Mouse (Mus musculus) midbrain, embryonic 14.5 days (tissue): Measurements from ENCODE around the gene Rfc4. TPM values are rescaled to one million over a fixed set of nuclear protein-coding genes. Genes with fewer than 3 reads are reported as not detected.
"Not testable (repeated sequence)": the region's sequence is repeated elsewhere in the genome, so short reads cannot be mapped to it uniquely, and the experiment has no call there.

ENCODE experiments used
- ATAC-seq: fragments of 200-750 bp; cut with Nextera tagmentation; 2 replicates; pipeline ENCODE4 v1.8.0; 2017; ENCODE audit warnings: moderate number of reproducible peaks, moderate library complexity; ENCODE audit not compliant: low FRiP score, low TSS enrichment
- DNase-seq: peaks from one replicate; pipeline ENCODE4 v3.0.0-alpha.2; 2015
- H3K27ac ChIP-seq: fragments of 300-500 bp; sonication (generic); replicated peaks from 2 replicates; pipeline ENCODE4 v1.5.1; 2014; ENCODE audit warnings: mild to moderate bottlenecking, low read depth, low read length, moderate library complexity
- H3K27me3 ChIP-seq: fragments of 300-500 bp; sonication (generic); 2 replicates; pipeline ENCODE4 v1.6.1; 2014; ENCODE audit warnings: low read length, control low read depth, mixed read lengths; ENCODE audit not compliant: control insufficient read depth, insufficient read depth
- H3K36me3 ChIP-seq: fragments of 300-500 bp; sonication (generic); 2 replicates; pipeline ENCODE4 v1.6.1; 2014; ENCODE audit warnings: low read length, control low read depth; ENCODE audit not compliant: control insufficient read depth, insufficient read depth
- H3K4me1 ChIP-seq: fragments of 300-500 bp; sonication (generic); 2 replicates; pipeline ENCODE4 v1.6.1; 2014; ENCODE audit warnings: mild to moderate bottlenecking, antibody characterized with exemption, low read length, control low read depth; ENCODE audit not compliant: control insufficient read depth, insufficient read depth
- H3K4me2 ChIP-seq: fragments of 300-500 bp; sonication (generic); 2 replicates; pipeline ENCODE4 v1.6.1; 2014; ENCODE audit warnings: mild to moderate bottlenecking, low read length, moderate library complexity
- H3K4me3 ChIP-seq: fragments of 300-500 bp; sonication (generic); replicated peaks from 2 replicates; pipeline ENCODE4 v1.5.1; 2014; ENCODE audit warnings: low read depth, low read length
- H3K9ac ChIP-seq: fragments of 300-500 bp; sonication (generic); replicated peaks from 2 replicates; pipeline ENCODE4 v1.6.1; 2014; ENCODE audit warnings: mild to moderate bottlenecking, low read length, moderate library complexity
- H3K9me3 ChIP-seq: fragments of 300-500 bp; sonication (generic); 2 replicates; pipeline ENCODE4 v1.6.1; 2016; ENCODE audit warnings: low read length, control low read depth, mixed read lengths; ENCODE audit not compliant: control insufficient read depth
- WGBS: fragments of 180-500 bp; shearing (Covaris S2); extraction: QIAGEN DNeasy Blood & Tissue Kit; methylation state at CpG from one replicate; pipeline ENCODE4 v1.1.7; 2014; 5-methylcytosine and 5-hydroxymethylcytosine counted together
- microRNA-seq: library from miRNA; unstranded; fragments of <30 nt; microRNA quantifications from one replicate; pipeline ENCODE4, GENCODE M21; 2016
- polyA plus RNA-seq: library from polyadenylated mRNA; unstranded; fragments of >200 nt; fragmentation: Nextera tagmentation; extraction: Ambion mirVana; gene quantifications from 2 replicates; pipeline ENCODE4 v1.2.1, GENCODE M21; 2014

Rfc4 gene
- polyA plus RNA-seq, 1 experiment from 2014 or later: 57.1 TPM

DNA sequence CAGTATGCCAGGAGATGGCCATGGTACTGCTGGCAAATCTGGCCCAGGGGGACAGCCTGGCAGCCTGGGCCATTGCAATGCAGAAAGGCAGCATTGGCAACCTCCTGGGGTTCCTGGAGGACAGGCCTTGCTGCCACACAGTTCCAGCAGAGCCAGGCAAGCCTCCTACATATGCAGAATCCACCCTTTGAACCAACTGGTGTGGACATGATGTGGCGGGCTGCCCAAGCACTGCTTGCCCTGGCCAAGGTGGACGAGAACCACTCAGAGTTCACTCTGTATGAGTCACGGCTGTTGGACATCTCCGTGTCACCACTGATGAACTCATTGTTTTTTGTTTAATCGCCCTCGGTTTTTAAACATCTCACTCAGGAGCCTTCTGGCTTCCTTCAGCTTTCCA lies 33.4 kb downstream of the Rfc4 start:
- ATAC-seq: no peak
- Histone ChIP-seq H3K4me3 (no peak overlapping the region), H3K27me3 (no peaks in the 10 kb centered on the region), H3K36me3 (no peaks in the 10 kb centered on the region), H3K27ac (no peak overlapping the region), H3K4me1 (no peaks in the 10 kb centered on the region), H3K9me3 (no peaks in the 10 kb centered on the region), H3K4me2 (no peak overlapping the region), H3K9ac (no peak overlapping the region)
- DNase-seq: no peak
- 86% methylated on average over 6 of the region's 6 CpGs for WGBS

DNA sequence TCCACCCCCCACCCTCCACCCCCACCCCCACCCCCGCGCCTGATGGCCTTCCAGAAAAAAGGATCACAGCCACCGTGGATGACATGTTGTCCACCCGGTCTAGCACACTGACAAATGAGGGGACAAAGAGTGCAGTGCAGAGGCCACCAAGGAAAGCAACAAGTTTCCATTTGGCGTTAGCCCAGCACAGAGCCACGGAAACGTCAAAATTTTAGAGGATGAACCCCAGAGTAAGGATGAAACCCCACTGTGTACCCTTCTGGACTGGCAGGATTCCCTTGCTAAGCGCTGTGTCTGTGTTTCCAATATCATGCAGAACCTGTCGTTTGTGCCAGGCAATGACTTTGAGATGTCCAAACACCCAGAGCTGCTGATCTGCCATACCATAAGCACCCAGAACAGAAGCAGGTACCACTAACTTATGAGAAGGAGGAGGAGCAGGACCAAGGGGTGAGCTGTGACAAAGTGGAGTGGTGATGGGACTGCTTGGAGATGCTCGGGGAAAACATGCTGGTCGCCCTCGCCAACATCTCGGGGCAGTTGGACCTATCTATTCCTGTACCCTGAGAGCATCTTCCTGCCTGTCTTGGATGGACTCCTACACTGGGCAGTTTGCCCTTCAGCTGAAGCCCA lies 34.1 kb downstream of the Rfc4 start:
- no peak for DNase-seq
- WGBS: 80% methylated on average over 13 of the region's 13 CpGs
- Histone ChIP-seq H3K36me3 (no peaks in the 10 kb centered on the region), H3K4me1 (no peaks in the 10 kb centered on the region), H3K4me2 (no peak overlapping the region), H3K27ac (no peak overlapping the region), H3K27me3 (no peaks in the 10 kb centered on the region), H3K9ac (no peak overlapping the region), H3K4me3 (no peak overlapping the region), H3K9me3 (no peaks in the 10 kb centered on the region)
- no peak for ATAC-seq

DNA sequence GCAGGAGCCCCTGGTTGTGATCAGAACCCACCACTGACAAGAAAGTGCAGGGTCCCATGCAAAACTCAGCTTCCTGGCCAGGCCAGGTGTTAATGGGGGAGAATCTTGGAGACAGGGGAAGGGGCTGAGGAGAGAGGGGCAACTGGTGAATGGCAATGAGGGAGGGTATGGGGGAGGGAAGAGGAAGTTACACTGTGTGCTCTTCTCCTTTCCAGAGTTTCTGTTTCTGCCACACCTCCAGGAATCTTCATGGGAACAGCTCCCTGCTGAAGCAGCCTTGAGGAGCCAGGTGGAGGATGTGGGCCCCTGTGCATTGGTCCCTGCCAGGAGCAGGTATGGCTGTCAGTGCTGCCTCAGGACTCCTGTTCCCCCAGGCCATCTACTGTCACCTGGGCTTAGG lies 36.2 kb downstream of the Rfc4 start:
- H3K4me1 ChIP-seq, DNase-seq, H3K9ac ChIP-seq, ATAC-seq, H3K36me3 ChIP-seq, H3K4me2 ChIP-seq, H3K4me3 ChIP-seq, H3K9me3 ChIP-seq, H3K27me3 ChIP-seq, H3K27ac ChIP-seq: not testable (repeated sequence)

DNA sequence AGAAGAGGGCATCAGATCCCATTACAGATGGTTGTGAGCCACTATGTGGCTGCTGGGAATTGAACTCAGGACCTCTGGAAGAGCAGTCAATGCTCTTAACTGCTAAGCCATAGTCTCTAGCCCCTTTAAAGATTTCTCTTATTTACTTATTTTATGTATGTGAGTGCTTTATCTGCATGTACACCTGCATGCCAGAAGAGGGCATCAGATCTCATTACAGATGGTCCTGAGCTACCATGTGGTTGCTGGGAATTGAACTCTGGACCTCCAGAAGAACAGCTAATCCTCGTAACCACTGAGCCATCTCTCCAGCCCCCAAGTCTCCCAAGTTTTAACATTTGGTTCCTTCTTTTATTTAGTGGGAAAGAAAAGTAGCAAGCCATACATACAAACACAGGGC lies 39.0 kb downstream of the Rfc4 start:
- H3K36me3 ChIP-seq, ATAC-seq, H3K9ac ChIP-seq, H3K4me2 ChIP-seq, H3K9me3 ChIP-seq, H3K27me3 ChIP-seq, DNase-seq, H3K4me3 ChIP-seq, H3K27ac ChIP-seq, H3K4me1 ChIP-seq: not testable (repeated sequence)
- WGBS: 85% methylated on average over 1 of the region's 1 CpGs

DNA sequence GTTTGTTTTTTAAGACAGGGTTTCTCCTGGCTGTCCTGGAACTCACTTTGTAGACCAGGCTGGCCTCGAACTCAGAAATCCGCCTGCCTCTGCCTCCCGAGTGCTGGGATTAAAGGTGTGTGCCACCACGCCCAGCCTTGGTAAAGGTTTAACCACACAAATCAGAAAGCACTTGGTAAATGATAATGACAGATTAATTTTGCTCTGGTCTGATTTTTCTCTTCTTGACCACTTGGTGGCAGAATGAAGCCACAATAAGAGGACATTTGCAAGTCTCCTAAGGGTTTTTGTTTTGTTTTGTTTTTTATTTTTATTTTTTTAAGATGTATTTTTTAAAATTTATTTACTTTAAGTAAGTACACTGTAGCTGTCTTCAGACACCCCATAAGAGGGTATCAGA lies 39.8 kb downstream of the Rfc4 start:
- not testable (repeated sequence) for H3K9me3 ChIP-seq, H3K4me2 ChIP-seq, H3K27me3 ChIP-seq, H3K9ac ChIP-seq, ATAC-seq, H3K27ac ChIP-seq, H3K36me3 ChIP-seq, H3K4me3 ChIP-seq, H3K4me1 ChIP-seq
- 55% methylated on average over 4 of the region's 4 CpGs for WGBS
- DNase-seq: peak; percentile 66

DNA sequence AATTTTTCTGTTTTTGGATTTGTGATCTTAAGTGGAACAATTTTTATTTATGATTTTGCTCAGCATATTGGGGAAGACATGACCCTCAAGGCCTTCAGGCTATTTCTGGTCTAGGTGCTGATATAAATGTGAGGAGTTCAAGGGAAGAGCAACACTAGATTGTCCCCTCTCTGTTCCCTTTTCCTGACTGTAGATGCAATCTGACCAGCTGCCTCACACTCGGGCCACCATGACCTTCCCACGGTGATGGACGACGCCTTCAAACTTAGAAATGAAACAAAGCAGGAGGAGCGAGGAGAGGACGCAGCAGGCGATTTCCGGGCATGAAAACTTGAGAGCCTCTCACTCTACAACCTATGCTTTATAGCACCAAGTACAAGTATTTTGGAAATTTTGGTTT lies 40.4 kb downstream of the Rfc4 start:
- H3K9ac ChIP-seq, H3K27ac ChIP-seq, DNase-seq, H3K27me3 ChIP-seq, H3K4me1 ChIP-seq, H3K4me2 ChIP-seq, H3K36me3 ChIP-seq, H3K4me3 ChIP-seq, ATAC-seq, H3K9me3 ChIP-seq: not testable (repeated sequence)
- WGBS: 80% methylated on average over 8 of the region's 8 CpGs

DNA sequence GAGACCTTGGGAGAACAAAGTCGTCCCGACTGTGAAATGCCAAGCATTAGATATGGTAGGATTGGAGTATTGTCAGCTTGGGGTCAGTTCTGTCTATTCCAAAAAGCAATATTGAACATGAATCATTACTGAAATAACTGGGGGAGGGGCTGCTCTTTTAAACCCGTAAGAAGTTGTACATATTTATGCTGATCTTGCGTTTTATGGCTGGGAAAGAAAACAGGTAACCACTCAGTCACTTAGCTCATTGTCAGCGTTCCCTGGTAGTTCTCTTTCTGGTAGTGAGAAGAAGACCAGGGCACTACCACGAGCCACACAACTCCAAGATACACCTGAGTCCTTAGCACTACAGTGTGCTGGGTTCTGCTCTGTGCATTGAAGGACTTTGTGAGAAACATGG lies 50.0 kb downstream of the Rfc4 start:
- H3K9ac ChIP-seq, DNase-seq, H3K4me3 ChIP-seq, ATAC-seq, H3K9me3 ChIP-seq, H3K27me3 ChIP-seq, H3K27ac ChIP-seq, H3K36me3 ChIP-seq, H3K4me1 ChIP-seq, H3K4me2 ChIP-seq: not testable (repeated sequence)
- 88% methylated on average over 6 of the region's 6 CpGs for WGBS

Small RNA genes lying within 50 kb of the gene (microRNA-seq; reads per million reads assigned to microRNA genes)
- 4.1 reads per million, percentile 24 among the genes with 10 or more reads in this experiment for gene Gm49346

Other genes starting within 250 kb of the Rfc4 start
- gene Ahsg, start 236.5 kb downstream of the Rfc4 start, polyA plus RNA-seq: not detected in 2 replicates
- not detected in 2 replicates for gene Fetub, start 209.4 kb downstream of the Rfc4 start, polyA plus RNA-seq
- 0.12 and 0.28 TPM in 2 replicates for gene Hrg, start 176.7 kb downstream of the Rfc4 start, polyA plus RNA-seq
- gene Kng2, start 98.3 kb downstream of the Rfc4 start, polyA plus RNA-seq: not detected in 2 replicates
- gene Kng1, start 69.9 kb downstream of the Rfc4 start, polyA plus RNA-seq: not detected in 2 replicates
- 337 and 373 TPM in 2 replicates for gene Eif4a2, start 20.3 kb downstream of the Rfc4 start, polyA plus RNA-seq
- not detected in 2 replicates for gene Adipoq, start 18.8 kb upstream of the Rfc4 start, polyA plus RNA-seq
- gene St6gal1, start 97.0 kb upstream of the Rfc4 start, polyA plus RNA-seq: 28.5 and 30.6 TPM in 2 replicates